Mouse (Mus musculus): ENCODE results near the gene Ccl27a. TPM values are rescaled to one million over a fixed set of nuclear protein-coding genes. Genes with fewer than 3 reads are reported as not detected.
A peak's percentile ranks its signal among the peaks of the same experiment; 100 is the strongest.

Ccl27a gene
- polyA plus RNA-seq, 1 experiment from 2014 or later = 42.1 TPM

DNA sequence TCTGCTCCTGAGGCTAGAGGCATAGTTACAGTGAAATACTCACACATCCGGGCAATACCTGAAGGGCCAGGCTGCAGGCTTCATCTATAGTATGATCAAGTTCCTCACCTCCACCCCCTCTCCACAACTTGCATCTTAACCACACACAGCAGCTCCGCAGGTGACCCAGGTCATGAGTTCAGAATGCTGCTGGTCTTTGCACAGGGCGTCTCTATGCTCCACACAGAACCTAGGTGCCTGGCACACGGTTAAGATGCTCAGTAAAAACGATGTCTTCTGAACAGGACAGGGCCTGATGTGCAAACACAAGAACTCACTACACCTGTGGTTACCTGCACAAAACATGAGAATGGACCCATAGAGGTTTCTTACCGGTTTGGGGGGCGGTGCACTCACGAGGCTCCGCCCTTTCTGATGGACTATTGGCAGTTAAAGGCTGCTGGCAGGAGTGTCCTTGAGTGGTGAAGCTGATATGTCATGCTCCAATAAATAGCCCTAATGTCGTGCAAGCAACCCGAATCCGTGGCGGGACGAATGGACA, 19.2 kb downstream of the Ccl27a start, which contains the start of gene Galt:
Gene Galt (plus strand): TSS at position 432 of the 541 bp plus-strand sequence.
- peak within 1 kb of the TSS; percentile 87 for H3K4me2 ChIP-seq
- WGBS = 13% methylated on average over 14 of the region's 14 CpGs
- peak within 1 kb of the TSS; percentile 68 for H3K9ac ChIP-seq
- peaks cover 20% of the 10 kb centered on the region for H3K4me1 ChIP-seq
- peak within 1 kb of the TSS; percentile 91 for H3K27ac ChIP-seq
- peaks cover 18% of the 10 kb centered on the region; the same call in 1 of the 2 replicates for H3K36me3 ChIP-seq
- peak within 1 kb of the TSS; percentile 78 for H3K4me3 ChIP-seq
- no peaks in the 10 kb centered on the region for H3K9me3 ChIP-seq
- peak; percentile 26; the same call in 1 of the 2 replicates for ATAC-seq (ENCODE audit: insufficient number of reproducible peaks, low FRiP score, low TSS enrichment, low read depth)
- no peaks in the 10 kb centered on the region for H3K27me3 ChIP-seq

DNA sequence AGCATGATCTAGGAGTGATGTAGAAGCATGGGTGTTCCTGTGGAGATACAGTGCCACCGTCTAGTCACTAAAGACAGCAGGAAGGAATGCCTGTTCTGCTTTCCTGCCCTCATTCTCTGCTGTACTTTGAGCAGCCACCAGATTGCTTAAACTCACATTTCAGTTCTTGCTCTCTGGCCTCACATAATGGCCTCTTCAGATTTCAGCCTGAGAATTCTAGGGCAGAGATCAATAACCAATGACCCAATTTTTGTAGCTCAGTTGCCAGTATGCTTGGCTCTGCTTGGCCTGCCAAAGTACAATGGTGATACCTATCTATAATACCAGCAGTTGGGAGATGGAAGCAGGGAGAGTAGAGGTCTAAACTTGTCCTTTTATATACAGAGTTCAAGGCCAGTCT, 29.0 kb downstream of the Ccl27a start:
- Histone ChIP-seq H3K9me3 (no peaks in the 10 kb centered on the region), H3K4me3 (no peak overlapping the region), H3K36me3 (0 out of 2 replicates have a peak, but pooled peaks cover 5% of the 10 kb centered on the region), H3K9ac (no peak overlapping the region), H3K27me3 (no peaks in the 10 kb centered on the region), H3K4me2 (no peak overlapping the region), H3K27ac (no peak overlapping the region), H3K4me1 (peaks cover 8% of the 10 kb centered on the region)
- ATAC-seq (ENCODE audit: insufficient number of reproducible peaks, low FRiP score, low TSS enrichment, low read depth) = no peak
- WGBS = 72% methylated on average over 1 of the region's 1 CpGs

DNA sequence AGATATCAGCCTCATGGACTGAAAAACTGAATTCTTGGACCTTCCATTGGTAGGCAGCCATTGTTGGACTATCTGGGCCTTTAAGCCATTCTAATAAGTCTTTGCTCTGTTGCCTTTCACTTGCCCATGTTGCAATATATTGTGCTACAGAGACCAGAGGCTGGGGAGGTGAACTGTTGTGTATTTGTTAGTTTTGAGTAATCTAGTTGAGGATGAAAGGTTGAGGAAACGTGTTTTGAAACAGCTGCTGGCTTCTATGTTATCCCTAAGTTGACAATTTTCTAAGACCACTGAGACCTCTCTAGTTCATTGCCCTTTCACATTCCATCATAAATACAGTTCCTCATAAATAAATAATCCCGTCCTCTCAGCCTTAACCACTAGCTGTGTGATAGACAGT, 29.9 kb downstream of the Ccl27a start:
- WGBS = 71% methylated on average over 2 of the region's 2 CpGs

DNA sequence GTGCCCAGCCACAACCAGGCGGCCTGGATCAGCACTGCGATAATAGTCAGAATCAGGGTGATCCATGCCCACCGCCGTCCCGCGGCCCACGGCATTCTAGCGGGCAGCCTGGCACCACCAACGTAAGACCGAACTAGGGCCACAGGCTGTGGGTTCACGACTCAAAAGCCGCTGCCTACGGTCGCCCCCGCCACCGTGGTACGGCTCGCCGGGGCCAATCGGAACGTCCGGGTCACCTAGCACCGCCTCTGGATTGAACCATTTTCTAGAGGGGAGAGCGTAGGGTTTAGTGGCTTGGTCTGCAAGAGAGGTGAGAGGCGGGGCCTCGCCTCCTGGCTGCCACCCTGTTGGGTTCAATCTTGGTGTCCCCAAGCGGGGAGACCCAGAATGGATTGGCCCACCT, 32.9 kb downstream of the Ccl27a start:
- Histone ChIP-seq H3K36me3 (peaks cover 10% of the 10 kb centered on the region), H3K4me3 (peak overlapping the region; percentile 75), H3K9ac (peak overlapping the region; percentile 60), H3K4me2 (peak overlapping the region; percentile 92), H3K4me1 (peaks cover 15% of the 10 kb centered on the region), H3K27me3 (no peaks in the 10 kb centered on the region), H3K27ac (peak overlapping the region; percentile 89), H3K9me3 (no peaks in the 10 kb centered on the region)
- ATAC-seq (ENCODE audit: insufficient number of reproducible peaks, low FRiP score, low TSS enrichment, low read depth) = peak; percentile 93
- WGBS = under 1% methylated on average over 27 of the region's 27 CpGs

More for the DNA sequence above, 29.9 kb downstream of the Ccl27a start:
- Histone ChIP-seq H3K36me3 (peaks cover 6% of the 10 kb centered on the region), H3K9ac (no peak overlapping the region), H3K4me3 (no peak overlapping the region), H3K27ac (no peak overlapping the region), H3K9me3 (no peaks in the 10 kb centered on the region), H3K27me3 (no peaks in the 10 kb centered on the region), H3K4me1 (peaks cover 15% of the 10 kb centered on the region), H3K4me2 (no peak overlapping the region)
- ATAC-seq (ENCODE audit: insufficient number of reproducible peaks, low FRiP score, low TSS enrichment, low read depth) = no peak

DNA sequence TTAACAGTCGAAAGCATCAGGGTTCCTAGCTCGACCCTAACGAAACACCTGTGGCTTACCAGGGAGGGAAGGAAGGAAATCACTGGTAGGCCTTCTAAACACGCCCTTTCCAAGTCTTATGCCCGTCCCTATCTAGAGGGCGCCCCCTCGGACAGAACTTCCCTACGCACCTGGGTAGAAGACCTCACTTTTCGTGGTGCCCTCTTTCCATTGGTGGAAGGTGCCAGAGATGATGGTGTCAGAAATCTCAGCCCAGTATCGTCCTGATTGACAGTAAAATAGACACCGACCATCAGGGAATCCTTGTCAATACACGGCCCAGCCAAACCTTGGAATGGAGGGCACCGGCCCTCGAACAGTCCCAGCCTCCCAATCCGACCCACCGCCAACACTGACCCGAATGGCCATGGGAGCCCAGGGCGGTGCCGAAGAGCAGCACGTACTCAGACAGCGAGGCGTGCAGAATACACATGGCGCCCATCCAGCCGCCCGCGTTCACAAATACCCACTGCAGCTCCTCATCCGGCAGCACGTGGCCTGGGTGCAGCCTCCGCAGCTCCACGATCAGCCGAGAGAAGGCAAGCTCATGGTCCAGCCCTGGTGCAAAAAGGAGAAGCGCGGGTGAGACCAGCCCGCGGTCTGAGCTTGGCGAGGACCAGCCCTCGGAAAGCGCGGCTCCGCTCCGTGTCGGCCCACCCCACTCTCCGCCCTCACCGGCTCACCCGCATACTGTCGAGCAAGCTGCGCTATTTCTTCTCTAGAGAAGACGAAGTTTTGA, 33.5 kb downstream of the Ccl27a start:
- peak overlapping the region; percentile 92 for H3K4me2 ChIP-seq
- H3K27ac ChIP-seq = peak overlapping the region; percentile 89
- peak overlapping the region; percentile 75 for H3K4me3 ChIP-seq

DNA sequence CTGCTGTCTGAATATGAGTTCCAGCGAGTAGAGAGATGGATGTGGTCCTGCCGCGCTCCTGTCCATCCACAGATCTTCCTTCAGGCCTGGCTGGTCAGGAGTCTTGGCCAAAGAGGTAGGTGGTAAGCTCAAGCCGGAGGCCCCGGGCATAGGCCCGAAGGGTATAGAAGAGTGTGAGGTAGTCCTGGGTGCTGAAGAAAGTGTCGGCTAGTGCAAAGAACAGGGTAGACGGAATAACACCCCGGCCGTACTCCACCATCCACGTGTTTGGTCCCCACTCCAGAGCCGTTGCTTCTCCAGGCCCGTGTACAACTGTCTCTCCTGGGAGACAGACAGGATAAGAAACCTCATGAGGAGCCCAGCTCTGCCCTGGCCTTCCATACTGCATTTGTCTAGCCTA, 34.8 kb downstream of the Ccl27a start:
- Histone ChIP-seq H3K4me2 (no peak overlapping the region), H3K4me3 (no peak overlapping the region)
- WGBS = 92% methylated on average over 13 of the region's 13 CpGs

More for the DNA sequence above, 33.5 kb downstream of the Ccl27a start:
- Histone ChIP-seq H3K9ac (peak overlapping the region; percentile 60), H3K4me1 (peaks cover 15% of the 10 kb centered on the region), H3K27me3 (no peaks in the 10 kb centered on the region), H3K9me3 (no peaks in the 10 kb centered on the region), H3K36me3 (peaks cover 10% of the 10 kb centered on the region)
- ATAC-seq (ENCODE audit: insufficient number of reproducible peaks, low FRiP score, low TSS enrichment, low read depth) = peak; percentile 79
- under 1% methylated on average over 48 of the region's 48 CpGs for WGBS

DNA sequence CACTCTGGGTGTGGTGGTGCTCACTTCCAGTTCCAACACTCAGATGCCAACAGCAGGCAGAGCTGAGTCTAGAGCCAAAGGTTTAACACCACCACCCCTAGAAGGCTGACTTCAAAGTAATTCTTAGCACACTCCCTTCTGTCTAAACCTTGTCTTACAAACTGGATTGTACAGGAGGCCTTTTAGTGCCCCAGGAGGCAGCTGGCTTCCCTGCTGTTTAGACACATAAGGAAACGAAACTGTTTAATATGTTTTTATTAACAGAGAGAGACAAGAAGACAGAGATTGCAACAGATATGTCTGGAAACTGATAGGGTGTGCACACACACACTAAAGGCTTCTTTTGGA, 35.8 kb downstream of the Ccl27a start:
- WGBS = 48% methylated on average over 1 of the region's 1 CpGs
- H3K36me3 ChIP-seq = peaks cover 10% of the 10 kb centered on the region
- no peak for ATAC-seq (ENCODE audit: insufficient number of reproducible peaks, low FRiP score, low TSS enrichment, low read depth)
- H3K27ac ChIP-seq = no peak overlapping the region
- no peak overlapping the region for H3K9ac ChIP-seq
- peaks cover 8% of the 10 kb centered on the region for H3K27me3 ChIP-seq
- H3K4me2 ChIP-seq = no peak overlapping the region
- H3K9me3 ChIP-seq = no peaks in the 10 kb centered on the region
- H3K4me1 ChIP-seq = peaks cover 15% of the 10 kb centered on the region
- H3K4me3 ChIP-seq = no peak overlapping the region

More for the DNA sequence above, 34.8 kb downstream of the Ccl27a start:
- H3K4me1 ChIP-seq = peaks cover 15% of the 10 kb centered on the region
- H3K36me3 ChIP-seq = peaks cover 10% of the 10 kb centered on the region
- H3K9ac ChIP-seq = no peak overlapping the region
- H3K27me3 ChIP-seq = no peaks in the 10 kb centered on the region
- no peak for ATAC-seq (ENCODE audit: insufficient number of reproducible peaks, low FRiP score, low TSS enrichment, low read depth)
- no peaks in the 10 kb centered on the region for H3K9me3 ChIP-seq
- no peak overlapping the region for H3K27ac ChIP-seq

DNA sequence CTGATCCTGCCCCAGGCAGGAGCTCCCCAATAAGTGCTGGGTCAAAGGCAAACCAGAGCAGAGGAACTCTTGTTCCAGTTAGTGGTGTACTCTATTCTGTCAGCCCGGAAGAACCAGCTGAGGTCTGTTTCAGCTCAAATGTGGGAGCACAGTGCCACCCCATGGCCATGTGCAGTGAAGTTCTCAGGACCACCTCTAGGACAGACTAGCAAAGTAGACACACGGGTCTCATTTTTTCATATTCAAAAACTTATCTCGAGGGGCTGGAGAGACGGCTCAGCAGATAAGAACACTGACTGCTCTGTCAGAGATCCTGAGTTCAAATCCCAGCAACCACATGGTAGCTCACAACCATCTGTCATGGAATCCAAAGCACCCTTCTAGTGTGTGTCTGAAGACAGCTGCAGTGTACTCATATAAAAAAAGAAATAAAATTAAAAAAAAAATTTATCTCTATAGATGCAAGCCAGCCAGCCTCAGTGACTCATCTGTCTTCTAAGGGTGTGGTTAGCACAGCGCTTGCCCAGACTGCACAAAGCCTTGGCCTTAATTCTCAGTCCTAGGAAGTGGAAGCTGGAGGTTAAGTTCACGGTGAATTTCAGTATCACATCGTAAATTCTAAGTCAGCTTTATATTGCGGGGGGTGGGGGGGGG, 36.3 kb downstream of the Ccl27a start:
- no peak overlapping the region for H3K9ac ChIP-seq
- H3K27ac ChIP-seq = no peak overlapping the region
- H3K4me1 ChIP-seq = peaks cover 15% of the 10 kb centered on the region
- no peaks in the 10 kb centered on the region for H3K9me3 ChIP-seq
- WGBS = 21% methylated on average over 8 of the region's 8 CpGs
- no peak overlapping the region for H3K4me2 ChIP-seq
- no peak overlapping the region for H3K4me3 ChIP-seq
- ATAC-seq (ENCODE audit: insufficient number of reproducible peaks, low FRiP score, low TSS enrichment, low read depth) = no peak
- H3K27me3 ChIP-seq = peaks cover 13% of the 10 kb centered on the region
- H3K36me3 ChIP-seq = peaks cover 10% of the 10 kb centered on the region

DNA sequence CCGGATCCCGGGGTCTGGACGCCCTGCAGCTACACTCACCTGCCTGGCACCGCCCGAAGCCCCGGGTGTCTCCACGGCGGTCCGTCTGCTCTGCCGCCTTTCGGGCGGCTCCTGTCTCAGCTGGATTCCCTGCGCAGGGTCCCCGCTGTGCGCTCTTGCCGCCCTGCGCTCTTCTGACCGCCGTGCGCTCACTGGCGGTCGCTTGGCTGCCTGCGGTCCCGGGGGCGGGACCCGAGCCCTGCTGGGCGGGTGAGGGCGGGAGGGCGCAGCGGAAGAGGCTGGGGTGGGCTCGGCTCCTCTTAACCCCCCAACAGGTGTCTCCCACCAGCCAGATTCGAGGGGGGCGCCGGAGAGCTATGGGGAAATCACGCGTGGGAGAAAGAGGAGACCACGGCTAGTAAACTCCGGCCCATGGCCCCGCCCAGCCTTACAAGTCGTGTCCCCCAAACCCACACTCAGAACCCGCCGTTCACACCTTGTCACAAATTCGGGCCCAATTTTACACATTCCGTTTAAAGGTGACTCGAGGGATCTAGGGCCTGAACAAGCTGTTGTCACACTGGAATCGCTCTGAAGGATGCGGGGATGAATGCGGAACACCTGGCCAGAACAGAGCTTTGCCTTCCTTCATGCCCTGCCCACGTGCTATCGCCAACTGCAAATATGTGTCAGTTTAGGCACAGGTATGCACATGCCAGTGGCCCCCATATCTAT, 42.8 kb downstream of the Ccl27a start, which contains the start of gene Arid3c:
Gene Arid3c (minus strand): TSS at position 91 of the 714 bp plus-strand sequence.
- H3K4me1 ChIP-seq = peaks cover 12% of the 10 kb centered on the region
- 0 out of 2 replicates have a peak within 1 kb of the TSS, but pooled peaks have one; percentile 3 for H3K9ac ChIP-seq
- H3K4me3 ChIP-seq = peak within 1 kb of the TSS; percentile 30
- H3K27ac ChIP-seq = no peak within 1 kb of the TSS
- no peaks in the 10 kb centered on the region for H3K9me3 ChIP-seq
- H3K36me3 ChIP-seq = no peaks in the 10 kb centered on the region
- no peak for ATAC-seq (ENCODE audit: insufficient number of reproducible peaks, low FRiP score, low TSS enrichment, low read depth)
- 3% methylated on average over 50 of the region's 50 CpGs for WGBS
- peak within 1 kb of the TSS; percentile 53 for H3K4me2 ChIP-seq
- peaks cover 71% of the 10 kb centered on the region for H3K27me3 ChIP-seq

DNA sequence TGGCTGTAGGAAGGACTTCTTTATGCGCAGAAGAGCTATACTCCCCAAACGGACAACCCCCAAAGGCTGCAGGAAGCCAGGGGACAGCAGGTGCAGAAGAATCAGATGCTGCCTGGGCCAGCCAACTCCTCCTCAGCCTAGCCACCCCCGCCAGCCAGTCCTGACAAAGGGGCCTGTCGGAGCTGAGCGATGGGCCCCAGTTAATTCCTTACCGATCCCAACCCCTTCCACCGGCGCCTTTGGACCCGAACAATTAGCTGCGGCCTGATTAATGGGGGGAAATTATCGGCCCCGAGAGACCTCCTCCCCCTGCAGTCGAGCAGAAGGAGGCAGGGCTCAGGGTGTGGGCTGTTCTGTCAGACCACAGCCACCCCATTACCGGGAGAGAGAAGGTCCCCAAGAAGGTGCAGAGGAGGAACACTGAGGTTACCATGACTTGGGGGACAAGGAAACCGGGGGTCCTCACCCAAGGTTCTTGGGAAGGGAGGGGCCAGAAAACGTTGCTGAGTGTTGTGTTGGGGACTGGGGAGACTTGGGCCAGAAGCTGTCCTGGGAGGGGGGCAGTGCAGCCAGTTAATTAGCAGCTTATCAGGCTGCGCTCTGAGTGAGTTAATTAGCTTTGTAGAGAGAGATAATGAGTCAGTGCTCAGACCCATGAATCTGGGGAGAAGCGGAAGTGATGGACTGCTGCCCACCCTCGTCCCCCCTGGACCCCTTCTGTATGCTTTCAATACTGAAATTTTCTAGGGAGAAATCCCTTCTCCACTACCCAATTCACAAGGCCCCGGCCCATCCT, 47.0 kb downstream of the Ccl27a start:
- Histone ChIP-seq H3K4me2 (no peak overlapping the region), H3K36me3 (no peaks in the 10 kb centered on the region), H3K9me3 (no peaks in the 10 kb centered on the region), H3K9ac (no peak overlapping the region), H3K4me3 (no peak overlapping the region), H3K4me1 (peaks cover 26% of the 10 kb centered on the region), H3K27ac (no peak overlapping the region), H3K27me3 (peaks cover 80% of the 10 kb centered on the region)
- no peak for ATAC-seq (ENCODE audit: insufficient number of reproducible peaks, low FRiP score, low TSS enrichment, low read depth)
- 14% methylated on average over 20 of the region's 20 CpGs for WGBS

DNA sequence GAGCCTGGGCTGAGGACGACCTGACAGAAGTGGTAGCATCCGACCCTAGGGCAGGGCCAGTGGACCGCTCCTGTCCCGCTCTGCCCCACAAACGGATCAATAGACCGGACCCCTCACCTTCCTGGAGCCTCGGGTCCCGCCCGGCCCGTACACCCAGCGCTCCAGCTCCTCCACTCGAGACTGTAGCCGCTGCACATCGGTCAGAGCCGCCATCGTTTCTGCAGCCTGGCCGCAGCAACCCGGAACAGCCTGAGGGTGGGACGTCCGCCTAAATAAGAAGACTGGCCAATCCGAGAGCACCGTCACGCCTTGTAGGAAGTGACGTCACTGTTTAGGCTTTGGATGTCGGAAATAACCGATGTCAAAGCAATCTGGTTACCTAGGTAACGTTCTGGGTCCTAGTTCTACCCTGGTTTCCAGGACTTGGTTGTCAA, 51.1 kb downstream of the Ccl27a start, which contains the start of gene Dctn3:
Gene Dctn3 (minus strand): TSS at position 253 of the 434 bp plus-strand sequence.
- peak within 1 kb of the TSS; percentile 93 for H3K4me3 ChIP-seq
- H3K4me1 ChIP-seq = peaks cover 22% of the 10 kb centered on the region
- peaks cover 25% of the 10 kb centered on the region for H3K36me3 ChIP-seq
- no peaks in the 10 kb centered on the region for H3K9me3 ChIP-seq
- peak within 1 kb of the TSS; percentile 76 for H3K9ac ChIP-seq
- peak; percentile 89 for ATAC-seq (ENCODE audit: insufficient number of reproducible peaks, low FRiP score, low TSS enrichment, low read depth)
- peaks cover 45% of the 10 kb centered on the region for H3K27me3 ChIP-seq
- no peak within 1 kb of the TSS for H3K27ac ChIP-seq
- peak within 1 kb of the TSS; percentile 76 for H3K4me2 ChIP-seq
- under 1% methylated on average over 27 of the region's 27 CpGs for WGBS
